Mouse (Mus musculus): Measurements from ENCODE around the gene Col4a4. TPM values are rescaled to one million over a fixed set of nuclear protein-coding genes. Genes with fewer than 3 reads are reported as not detected.

The Col4a4 gene
- total and polyA plus RNA-seq, 3 experiments: 0.27 TPM; not detected in 2

DNA sequence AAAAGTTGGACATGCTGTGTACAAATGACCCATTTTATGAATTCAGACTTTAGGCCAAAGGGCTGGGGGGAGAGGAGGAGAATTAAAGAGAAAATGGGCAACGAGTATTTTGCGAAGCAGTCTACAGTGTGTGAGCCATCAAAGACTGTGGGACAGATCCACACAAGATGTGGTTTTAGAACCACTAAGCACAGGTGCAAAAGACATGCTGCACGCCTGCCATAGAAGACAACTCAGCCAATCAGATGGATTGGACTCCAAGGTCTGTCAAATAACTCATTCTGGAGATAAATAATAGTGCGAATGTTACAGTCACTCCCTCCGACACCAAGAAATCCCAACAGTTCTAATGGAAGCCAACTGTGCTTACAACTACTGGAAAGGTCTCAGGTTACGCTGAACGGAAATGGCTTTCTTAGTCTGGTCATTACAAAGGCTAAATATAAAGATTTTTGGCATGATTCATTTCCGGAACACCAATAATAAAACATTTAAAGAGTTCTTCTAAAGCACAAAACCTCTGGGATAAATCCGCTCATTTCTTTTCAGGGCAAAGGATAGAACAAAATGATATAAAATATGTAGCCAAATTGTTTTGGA lies 25.5 kb upstream of the Col4a4 start:
- no peak for DNase-seq (ENCODE audit: low spot score)

GRCm38 (mm10) chr1:82608646-82609262 lies 22.1 kb upstream of the Col4a4 start:
- DNase-seq (ENCODE audit: low spot score) (no peak), ATAC-seq (ENCODE audit: extremely low read depth, insufficient number of reproducible peaks, low FRiP score, poor library complexity, severe bottlenecking) (no peak)
- Histone ChIP-seq H3K9me3 (replicated peaks) (no peaks in the 10 kb centered on the region), H3K4me3 (ENCODE audit: low read depth, low read length) (no peak overlapping the region), H3K4me1 (ENCODE audit: insufficient read depth, low read depth, low read length) (no peaks in the 10 kb centered on the region), H3K27me3 (ENCODE audit: insufficient read depth, low read length) (peaks cover 44% of the 10 kb centered on the region), H3K36me3 (replicated peaks) (no peaks in the 10 kb centered on the region)
- no peak for TF ChIP-seq TAL1 (conservative IDR thresholded peaks at IDR 0.05; ENCODE audit: low read depth, low read length)

More for the DNA sequence above, 25.5 kb upstream of the Col4a4 start:
- TF ChIP-seq GATA1 (IDR thresholded peaks at IDR 0.05; ENCODE audit: borderline replicate concordance, low read length) (no peak), POLR2AphosphoS5 (IDR thresholded peaks at IDR 0.05; ENCODE audit: insufficient replicate concordance, low read depth, low read length) (no peak), CTCF (IDR thresholded peaks at IDR 0.05; ENCODE audit: low read depth, low read length) (no peak), GATA2 (IDR thresholded peaks at IDR 0.05; ENCODE audit: borderline replicate concordance, low read depth, low read length) (no peak), TAL1 (conservative IDR thresholded peaks at IDR 0.05; ENCODE audit: low read depth, low read length) (no peak)
- no peak overlapping the region for H3K4me3 ChIP-seq (ENCODE audit: low read depth, low read length)
- H3K36me3 ChIP-seq (replicated peaks): no peaks in the 10 kb centered on the region
- peaks cover 33% of the 10 kb centered on the region for H3K27me3 ChIP-seq (ENCODE audit: insufficient read depth, low read length)
- H3K9me3 ChIP-seq (replicated peaks): no peaks in the 10 kb centered on the region
- 0 out of 2 replicates have a peak, but pooled peaks cover 6% of the 10 kb centered on the region for H3K4me1 ChIP-seq (ENCODE audit: insufficient read depth, low read depth, low read length)
- ATAC-seq (ENCODE audit: extremely low read depth, insufficient number of reproducible peaks, low FRiP score, poor library complexity, severe bottlenecking): no peak

GRCm38 (mm10) chr1:82605856-82606255 lies 19.2 kb upstream of the Col4a4 start:
- TF ChIP-seq CTCF (IDR thresholded peaks at IDR 0.05; ENCODE audit: low read depth, low read length) (no peak), TAL1 (conservative IDR thresholded peaks at IDR 0.05; ENCODE audit: low read depth, low read length) (no peak), POLR2AphosphoS5 (IDR thresholded peaks at IDR 0.05; ENCODE audit: insufficient replicate concordance, low read depth, low read length) (no peak), GATA1 (IDR thresholded peaks at IDR 0.05; ENCODE audit: borderline replicate concordance, low read length) (no peak), GATA2 (IDR thresholded peaks at IDR 0.05; ENCODE audit: borderline replicate concordance, low read depth, low read length) (no peak)
- ATAC-seq (ENCODE audit: extremely low read depth, insufficient number of reproducible peaks, low FRiP score, poor library complexity, severe bottlenecking) (no peak), DNase-seq (ENCODE audit: low spot score) (no peak)
- Histone ChIP-seq H3K4me1 (ENCODE audit: insufficient read depth, low read depth, low read length) (no peaks in the 10 kb centered on the region), H3K27me3 (ENCODE audit: insufficient read depth, low read length) (peaks cover 56% of the 10 kb centered on the region), H3K4me3 (ENCODE audit: low read depth, low read length) (no peak overlapping the region), H3K9me3 (replicated peaks) (no peaks in the 10 kb centered on the region), H3K36me3 (replicated peaks) (no peaks in the 10 kb centered on the region)

DNA sequence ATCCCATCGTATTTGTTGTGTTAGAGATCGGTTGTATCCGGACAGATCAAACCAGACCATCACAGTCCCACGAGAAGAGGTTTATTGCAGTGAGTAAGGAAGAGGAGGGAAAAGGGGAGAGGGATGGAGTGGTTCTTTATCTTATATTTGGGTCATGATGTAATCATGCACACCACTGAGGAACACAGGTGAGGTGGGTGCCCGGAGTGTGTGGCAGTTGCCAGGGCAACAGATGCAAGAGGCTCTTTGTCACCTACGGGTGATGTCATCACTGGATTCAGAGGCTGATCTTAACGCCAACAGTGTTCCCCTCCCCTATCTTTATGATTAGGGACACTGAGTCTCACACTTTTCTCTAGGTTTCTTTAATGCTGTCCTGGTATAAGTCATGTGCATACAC lies 18.7 kb upstream of the Col4a4 start:
- H3K9me3 ChIP-seq (replicated peaks): no peaks in the 10 kb centered on the region
- DNase-seq (ENCODE audit: low spot score): no peak
- no peak for TF ChIP-seq GATA2 (IDR thresholded peaks at IDR 0.05; ENCODE audit: borderline replicate concordance, low read depth, low read length)
- H3K27me3 ChIP-seq (ENCODE audit: insufficient read depth, low read length): peaks cover 57% of the 10 kb centered on the region
- H3K4me3 ChIP-seq (ENCODE audit: low read depth, low read length): no peak overlapping the region
- H3K36me3 ChIP-seq (replicated peaks): no peaks in the 10 kb centered on the region
- H3K4me1 ChIP-seq (ENCODE audit: insufficient read depth, low read depth, low read length): no peaks in the 10 kb centered on the region
- ATAC-seq (ENCODE audit: extremely low read depth, insufficient number of reproducible peaks, low FRiP score, poor library complexity, severe bottlenecking): no peak; the same call in 1 of the 2 replicates

GRCm38 (mm10) chr1:82603198-82603950 lies 16.7 kb upstream of the Col4a4 start:
- no peaks in the 10 kb centered on the region for H3K36me3 ChIP-seq (replicated peaks)
- ATAC-seq (ENCODE audit: extremely low read depth, insufficient number of reproducible peaks, low FRiP score, poor library complexity, severe bottlenecking): no peak
- no peak for TF ChIP-seq GATA1 (IDR thresholded peaks at IDR 0.05; ENCODE audit: borderline replicate concordance, low read length)
- TF ChIP-seq TAL1 (conservative IDR thresholded peaks at IDR 0.05; ENCODE audit: low read depth, low read length): no peak
- no peak for TF ChIP-seq GATA2 (IDR thresholded peaks at IDR 0.05; ENCODE audit: borderline replicate concordance, low read depth, low read length)
- no peak for TF ChIP-seq CTCF (IDR thresholded peaks at IDR 0.05; ENCODE audit: low read depth, low read length)
- no peak for TF ChIP-seq POLR2AphosphoS5 (IDR thresholded peaks at IDR 0.05; ENCODE audit: insufficient replicate concordance, low read depth, low read length)
- H3K27me3 ChIP-seq (ENCODE audit: insufficient read depth, low read length): peaks cover 55% of the 10 kb centered on the region
- H3K9me3 ChIP-seq (replicated peaks): no peaks in the 10 kb centered on the region
- H3K4me1 ChIP-seq (ENCODE audit: insufficient read depth, low read depth, low read length): no peaks in the 10 kb centered on the region
- DNase-seq (ENCODE audit: low spot score): no peak
- H3K4me3 ChIP-seq (ENCODE audit: low read depth, low read length): no peak overlapping the region

DNA sequence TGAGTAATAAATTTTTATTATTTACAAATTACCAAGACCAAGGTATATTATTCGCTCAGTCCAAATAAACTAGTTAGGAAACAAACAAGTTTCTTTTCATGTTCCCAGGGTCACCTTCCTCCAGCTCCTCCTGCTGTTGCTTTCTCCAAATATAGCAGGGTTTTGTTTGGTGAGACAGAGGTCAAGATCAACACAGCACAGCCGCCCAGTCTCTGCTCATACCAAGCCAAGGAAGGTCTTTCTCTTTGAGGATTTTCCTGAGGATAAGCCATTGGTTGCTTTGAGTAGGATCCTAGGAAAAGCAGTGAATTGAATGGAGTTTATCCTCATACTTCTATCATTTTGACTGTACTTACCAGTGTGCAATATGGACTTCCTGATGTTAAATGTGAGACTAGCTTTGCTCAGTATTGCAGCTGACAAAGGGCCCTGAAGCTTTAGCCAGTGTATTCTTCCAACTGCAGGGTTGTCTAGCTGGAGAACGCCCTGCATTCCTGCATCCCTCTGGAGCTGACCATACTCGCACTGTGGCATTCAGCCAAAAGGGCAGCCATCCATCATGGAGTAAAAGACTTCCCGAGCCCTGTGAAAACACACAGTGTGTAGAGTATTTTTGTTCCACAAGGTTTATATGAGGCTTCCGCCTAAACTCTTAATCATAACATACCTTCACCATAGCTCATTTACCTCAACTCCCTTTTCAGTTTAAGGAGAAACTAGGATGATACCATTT lies 10.4 kb upstream of the Col4a4 start:
- TF ChIP-seq GATA2 (IDR thresholded peaks at IDR 0.05; ENCODE audit: borderline replicate concordance, low read depth, low read length) (no peak), POLR2AphosphoS5 (IDR thresholded peaks at IDR 0.05; ENCODE audit: insufficient replicate concordance, low read depth, low read length) (no peak), CTCF (IDR thresholded peaks at IDR 0.05; ENCODE audit: low read depth, low read length) (no peak)
- DNase-seq (ENCODE audit: low spot score) (no peak), ATAC-seq (ENCODE audit: extremely low read depth, insufficient number of reproducible peaks, low FRiP score, poor library complexity, severe bottlenecking) (no peak)
- Histone ChIP-seq H3K4me1 (ENCODE audit: insufficient read depth, low read depth, low read length) (no peaks in the 10 kb centered on the region), H3K9me3 (replicated peaks) (no peaks in the 10 kb centered on the region), H3K36me3 (replicated peaks) (no peaks in the 10 kb centered on the region), H3K27me3 (ENCODE audit: insufficient read depth, low read length) (peaks cover 28% of the 10 kb centered on the region), H3K4me3 (ENCODE audit: low read depth, low read length) (no peak overlapping the region)

All from G1E (cell line).